Mouse (Mus musculus) thymus, postnatal 4 days (tissue): Measurements from ENCODE around the gene Kel.

Source experiments
- DNase-seq: peaks from one replicate; pipeline ENCODE4 v3.0.0; 2021

The Kel gene

GRCm38 (mm10) chr6:41704123-41704522, at the start of gene Kel:
TSS of gene Kel (minus strand) at chr6:41704339.
- DNase-seq: no peak

GRCm38 (mm10) chr6:41744664-41745392, 40.7 kb upstream of the Kel start:
- DNase-seq: no peak

- no peak for DNase-seq
These were observed 37.0 kb upstream of the Kel start for GRCm38 (mm10) chr6:41741101-41741500.

- no peak for DNase-seq
These were observed 30.8 kb upstream of the Kel start for GRCm38 (mm10) chr6:41734719-41735470.

- DNase-seq: peak; percentile 68
These were observed 24.0 kb upstream of the Kel start for GRCm38 (mm10) chr6:41727989-41728609.

- no peak for DNase-seq
These were observed 17.3 kb upstream of the Kel start for GRCm38 (mm10) chr6:41721430-41721829.

GRCm38 (mm10) chr6:41710281-41710680, 6.1 kb upstream of the Kel start:
- no peak for DNase-seq

GRCm38 (mm10) chr6:41706275-41706674, 2.1 kb upstream of the Kel start:
- DNase-seq: no peak

- peak; percentile 78 for DNase-seq
These were observed 1.2 kb downstream of the Kel start for GRCm38 (mm10) chr6:41702928-41703327.

- DNase-seq: no peak
These were observed 2.9 kb downstream of the Kel start for GRCm38 (mm10) chr6:41701245-41701644.

- DNase-seq: no peak
These were observed 9.7 kb downstream of the Kel start for GRCm38 (mm10) chr6:41694407-41694806.

GRCm38 (mm10) chr6:41692200-41692599, 11.9 kb downstream of the Kel start:
- no peak for DNase-seq

GRCm38 (mm10) chr6:41685596-41685995, 18.5 kb downstream of the Kel start:
- DNase-seq: no peak

GRCm38 (mm10) chr6:41684911-41685310, 19.2 kb downstream of the Kel start:
- no peak for DNase-seq

- no peak for DNase-seq
These were observed 20.0 kb downstream of the Kel start, which contains the start of gene Llcfc1 for GRCm38 (mm10) chr6:41684131-41684530. TSS of gene Llcfc1 (plus strand) at chr6:41684431.

- DNase-seq: no peak
These were observed 22.5 kb downstream of the Kel start for GRCm38 (mm10) chr6:41681656-41682055.

- no peak for DNase-seq
These were observed 23.5 kb downstream of the Kel start, which contains the start of gene Trpv5 for GRCm38 (mm10) chr6:41680669-41681068. TSS of gene Trpv5 (minus strand) at chr6:41680769.

GRCm38 (mm10) chr6:41676530-41676929, 27.6 kb downstream of the Kel start:
- DNase-seq: no peak

- DNase-seq: peak; percentile 32
These were observed 41.8 kb downstream of the Kel start for GRCm38 (mm10) chr6:41662320-41662719.

GRCm38 (mm10) chr6:41658487-41658886, 45.7 kb downstream of the Kel start:
- DNase-seq: no peak

GRCm38 (mm10) chr6:41654648-41655047, 49.5 kb downstream of the Kel start:
- no peak for DNase-seq

- DNase-seq: no peak
These were observed 51.0 kb downstream of the Kel start for GRCm38 (mm10) chr6:41653173-41653572.

GRCm38 (mm10) chr6:41646672-41647071, 57.5 kb downstream of the Kel start:
- DNase-seq: no peak

- DNase-seq: no peak
These were observed 57.9 kb downstream of the Kel start for GRCm38 (mm10) chr6:41646220-41646619.
